Mouse (Mus musculus) fibroblast of lung, adult 2 months (primary cell): Measurements from ENCODE around the gene Fsip1.
A peak's percentile ranks its signal among the peaks of the same experiment; 100 is the strongest.

ENCODE experiments used
- DNase-seq: peaks from one replicate; pipeline ENCODE4 v3.0.0-alpha.2; 2011; ENCODE audit warnings: low read depth

The Fsip1 gene

DNA sequence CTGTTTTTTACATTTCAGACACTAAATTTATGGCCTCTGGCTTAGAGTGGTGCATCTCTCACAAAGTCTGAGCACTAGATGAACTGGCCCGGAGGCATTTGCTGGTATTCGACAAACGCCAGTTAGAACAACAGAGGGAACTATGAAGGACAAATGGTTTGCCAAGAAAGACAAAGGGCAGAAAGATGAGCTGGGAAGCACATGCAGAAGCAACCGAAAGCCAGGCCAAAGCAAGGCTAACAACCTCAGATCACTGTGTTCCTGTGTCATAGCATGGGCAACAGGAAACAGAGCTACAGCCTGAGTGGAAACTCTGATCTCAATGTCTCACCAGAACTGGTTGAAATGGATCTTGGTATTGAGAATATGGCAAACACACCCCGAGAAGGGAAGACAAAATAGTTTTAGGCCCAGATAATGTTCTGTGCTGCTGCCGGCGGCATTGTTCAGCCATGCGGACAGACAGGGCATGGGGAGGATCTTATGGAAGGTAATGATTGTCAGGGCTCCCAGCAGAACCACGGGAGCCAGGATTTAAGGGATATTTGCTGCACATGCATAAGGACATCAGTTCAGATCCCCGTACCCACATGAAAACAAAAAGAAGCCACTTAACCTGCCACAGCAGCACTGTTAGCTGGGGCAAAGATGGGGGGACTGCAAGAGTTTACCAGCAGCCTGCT, 169.6 kb downstream of the Fsip1 start:
- no peak for DNase-seq

GRCm38 (mm10) chr2:118085647-118086046, 171.1 kb downstream of the Fsip1 start:
- no peak for DNase-seq

- peak; percentile 52 for DNase-seq
These were observed 172.1 kb downstream of the Fsip1 start for GRCm38 (mm10) chr2:118084693-118085092.

DNA sequence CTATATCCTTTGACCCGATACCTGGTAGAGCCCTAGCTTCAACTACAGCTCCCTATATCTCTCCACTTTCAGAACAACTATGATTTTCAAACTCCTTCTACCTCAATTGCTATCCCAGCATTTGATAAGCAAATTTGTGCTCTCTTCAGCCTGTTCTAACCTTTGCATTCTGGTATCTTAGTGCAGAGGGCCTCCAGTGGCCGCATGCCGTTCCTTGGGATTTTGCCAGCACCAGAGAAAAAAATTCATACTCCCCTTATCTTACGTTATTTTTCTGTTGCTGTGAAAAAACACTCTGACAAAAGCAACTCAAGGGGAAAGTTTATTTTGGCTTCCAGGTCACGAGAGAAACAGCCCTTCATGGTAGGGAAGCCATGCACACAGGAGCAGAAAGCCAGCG, 173.1 kb downstream of the Fsip1 start:
- no peak for DNase-seq

GRCm38 (mm10) chr2:118081581-118081980, 175.2 kb downstream of the Fsip1 start:
- DNase-seq, result no peak
